Mouse (Mus musculus): ENCODE data around the gene Rem2. TPM values are rescaled to one million over a fixed set of nuclear protein-coding genes. Genes with fewer than 3 reads are reported as not detected.

Rem2 gene
- polyA plus RNA-seq, 1 experiment from 2014 or later: 0.39 TPM

- Histone ChIP-seq H3K4me1 (peaks cover 9% of the 10 kb centered on the region), H3K36me3 (no peaks in the 10 kb centered on the region), H3K4me2 (no peak overlapping the region), H3K27me3 (replicated peaks) (0 out of 2 replicates have a peak, but pooled peaks cover 5% of the 10 kb centered on the region), H3K27ac (no peak overlapping the region), H3K9ac (no peak overlapping the region), H3K9me3 (replicated peaks) (no peaks in the 10 kb centered on the region), H3K4me3 (no peak overlapping the region)
- 54% methylated on average over 11 of the region's 11 CpGs for WGBS (ENCODE audit: insufficient replicate concordance)
- no peak for ATAC-seq
Observed at GRCm38 (mm10) chr14:54454669-54455528, 21.0 kb upstream of the Rem2 start.

DNA sequence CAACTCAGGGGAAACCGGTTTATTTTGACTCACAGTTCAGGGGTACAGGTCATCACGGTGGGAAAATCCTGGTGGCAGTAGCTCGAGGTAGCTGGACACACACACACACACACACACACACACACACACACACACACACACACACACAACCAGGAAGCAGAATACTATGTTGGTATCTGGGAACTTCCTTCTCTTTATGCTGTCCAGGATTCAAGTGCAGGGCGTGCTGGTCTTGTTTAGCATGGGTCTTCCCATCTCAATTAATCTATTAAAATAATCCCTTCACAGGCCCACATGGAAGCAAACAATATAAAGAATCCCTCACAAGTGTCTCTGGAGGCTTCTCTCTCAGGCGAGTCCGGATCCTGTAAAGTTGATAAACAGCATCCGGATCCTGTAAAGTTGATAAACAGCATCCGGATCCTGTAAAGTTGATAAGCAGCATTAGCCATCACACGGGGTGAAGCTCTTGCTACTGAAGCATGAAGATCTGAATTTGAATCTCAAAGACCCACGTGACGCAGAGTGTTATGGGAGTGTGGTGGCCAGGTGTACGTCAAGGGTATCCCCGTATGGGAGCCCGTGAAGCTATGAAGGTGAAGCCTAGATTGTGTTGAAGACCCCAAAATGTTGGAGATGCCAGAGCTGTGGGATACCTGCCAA, 17.9 kb upstream of the Rem2 start:
- no peak for ATAC-seq
- H3K27me3 ChIP-seq (replicated peaks): 0 out of 2 replicates have a peak, but pooled peaks cover 5% of the 10 kb centered on the region
- no peak overlapping the region for H3K27ac ChIP-seq
- H3K9me3 ChIP-seq (replicated peaks): no peaks in the 10 kb centered on the region
- peaks cover 22% of the 10 kb centered on the region for H3K4me1 ChIP-seq
- H3K4me2 ChIP-seq: no peak overlapping the region
- no peak overlapping the region for H3K9ac ChIP-seq
- 69% methylated on average over 13 of the region's 14 CpGs for whole genome bisulfite sequencing (ENCODE audit: insufficient replicate concordance)
- no peaks in the 10 kb centered on the region for H3K36me3 ChIP-seq
- H3K4me3 ChIP-seq: no peak overlapping the region

GRCm38 (mm10) chr14:54462146-54462545, 13.8 kb upstream of the Rem2 start:
- ATAC-seq: no peak
- H3K4me3 ChIP-seq: no peak overlapping the region

GRCm38 (mm10) chr14:54463108-54463958, 12.6 kb upstream of the Rem2 start:
- Histone ChIP-seq H3K36me3 (peaks cover 29% of the 10 kb centered on the region), H3K27me3 (replicated peaks) (no peaks in the 10 kb centered on the region), H3K9me3 (replicated peaks) (no peaks in the 10 kb centered on the region), H3K4me1 (peaks cover 36% of the 10 kb centered on the region), H3K4me2 (peak overlapping the region; percentile 91), H3K27ac (peak overlapping the region; percentile 94), H3K9ac (peak overlapping the region; percentile 92), H3K4me3 (peak overlapping the region; percentile 89)
- peak; percentile 50 for ATAC-seq
- WGBS (ENCODE audit: insufficient replicate concordance): 8% methylated on average over 12 of the region's 12 CpGs

More at GRCm38 (mm10) chr14:54462146-54462545, 13.8 kb upstream of the Rem2 start:
- H3K4me2 ChIP-seq: no peak overlapping the region
- H3K36me3 ChIP-seq: peaks cover 17% of the 10 kb centered on the region
- H3K4me1 ChIP-seq: peaks cover 36% of the 10 kb centered on the region
- 68% methylated on average over 4 of the region's 4 CpGs for WGBS (ENCODE audit: insufficient replicate concordance)
- H3K9me3 ChIP-seq (replicated peaks): no peaks in the 10 kb centered on the region
- H3K27me3 ChIP-seq (replicated peaks): no peaks in the 10 kb centered on the region
- H3K27ac ChIP-seq: no peak overlapping the region
- H3K9ac ChIP-seq: no peak overlapping the region

GRCm38 (mm10) chr14:54463959-54464292, 12.0 kb upstream of the Rem2 start, which contains the start of gene Lrp10:
Lrp10 (plus strand) TSS chr14:54464137.
- Histone ChIP-seq H3K4me2 (peak within 1 kb of the TSS; percentile 91), H3K36me3 (peaks cover 35% of the 10 kb centered on the region), H3K27me3 (replicated peaks) (no peaks in the 10 kb centered on the region), H3K9ac (peak within 1 kb of the TSS; percentile 92), H3K9me3 (replicated peaks) (no peaks in the 10 kb centered on the region), H3K27ac (peak within 1 kb of the TSS; percentile 94), H3K4me1 (peaks cover 36% of the 10 kb centered on the region), H3K4me3 (peak within 1 kb of the TSS; percentile 89)
- peak; percentile 88 for ATAC-seq
- under 1% methylated on average over 35 of the region's 35 CpGs for WGBS (ENCODE audit: insufficient replicate concordance)

DNA sequence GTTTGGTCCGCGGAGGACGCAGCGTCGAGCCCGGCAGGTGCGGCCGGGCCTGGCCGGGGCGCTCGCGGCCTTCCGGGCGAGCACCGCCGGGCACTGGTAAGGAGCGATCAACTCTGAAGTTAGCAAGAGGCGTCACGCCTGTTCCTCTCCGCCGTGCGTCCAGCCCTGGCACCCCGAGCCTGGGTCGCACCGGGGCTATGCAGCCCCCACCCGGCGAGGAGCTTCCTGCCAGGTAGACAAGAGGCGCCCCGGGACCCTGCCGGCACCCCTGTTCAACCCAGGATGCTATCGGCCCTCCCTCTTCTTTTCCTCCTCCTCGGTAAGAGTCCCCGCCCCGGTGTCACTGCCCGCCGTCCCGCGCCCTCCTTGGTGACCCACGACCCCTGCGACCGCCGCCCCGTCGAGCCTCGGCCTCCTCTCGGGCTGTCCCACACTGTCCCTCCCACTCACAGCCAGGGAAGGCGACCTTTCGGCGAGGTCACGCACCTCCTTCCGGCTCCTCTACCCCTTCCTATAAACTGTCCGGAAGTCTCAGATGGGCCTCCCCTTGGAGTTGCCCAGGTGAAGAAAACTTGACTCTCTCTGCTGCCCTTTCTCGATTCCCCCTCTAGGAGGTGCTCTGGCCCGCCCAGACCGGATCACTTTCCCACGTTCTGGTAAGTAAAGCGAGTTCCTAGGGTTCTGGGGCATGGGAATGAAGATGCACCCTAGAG, 11.5 kb upstream of the Rem2 start:
- Histone ChIP-seq H3K27ac (peak overlapping the region; percentile 94), H3K4me3 (peak overlapping the region; percentile 89), H3K9ac (peak overlapping the region; percentile 92), H3K9me3 (replicated peaks) (no peaks in the 10 kb centered on the region), H3K36me3 (peaks cover 40% of the 10 kb centered on the region), H3K4me1 (peaks cover 36% of the 10 kb centered on the region), H3K4me2 (peak overlapping the region; percentile 91), H3K27me3 (replicated peaks) (no peaks in the 10 kb centered on the region)
- peak; percentile 73 for ATAC-seq
- WGBS (ENCODE audit: insufficient replicate concordance): 1% methylated on average over 56 of the region's 57 CpGs

- peaks cover 19% of the 10 kb centered on the region for H3K27me3 ChIP-seq (replicated peaks)
- no peak overlapping the region for H3K27ac ChIP-seq
- no peak for ATAC-seq
- H3K4me2 ChIP-seq: no peak overlapping the region
- peaks cover 9% of the 10 kb centered on the region for H3K4me1 ChIP-seq
- H3K9me3 ChIP-seq (replicated peaks): no peaks in the 10 kb centered on the region
- 73% methylated on average over 2 of the region's 2 CpGs for WGBS (ENCODE audit: insufficient replicate concordance)
- H3K36me3 ChIP-seq: peaks cover 45% of the 10 kb centered on the region
- H3K9ac ChIP-seq: no peak overlapping the region
- no peak overlapping the region for H3K4me3 ChIP-seq
Observed at GRCm38 (mm10) chr14:54471467-54471866, 4.4 kb upstream of the Rem2 start.

- Histone ChIP-seq H3K27ac (no peak overlapping the region), H3K9ac (no peak overlapping the region), H3K36me3 (peaks cover 33% of the 10 kb centered on the region), H3K27me3 (replicated peaks) (peaks cover 31% of the 10 kb centered on the region), H3K4me3 (no peak overlapping the region), H3K9me3 (replicated peaks) (no peaks in the 10 kb centered on the region), H3K4me1 (peaks cover 12% of the 10 kb centered on the region), H3K4me2 (no peak overlapping the region)
- ATAC-seq: no peak
- 70% methylated on average over 5 of the region's 5 CpGs for WGBS (ENCODE audit: insufficient replicate concordance)
Observed at GRCm38 (mm10) chr14:54472671-54473070, 3.2 kb upstream of the Rem2 start.

DNA sequence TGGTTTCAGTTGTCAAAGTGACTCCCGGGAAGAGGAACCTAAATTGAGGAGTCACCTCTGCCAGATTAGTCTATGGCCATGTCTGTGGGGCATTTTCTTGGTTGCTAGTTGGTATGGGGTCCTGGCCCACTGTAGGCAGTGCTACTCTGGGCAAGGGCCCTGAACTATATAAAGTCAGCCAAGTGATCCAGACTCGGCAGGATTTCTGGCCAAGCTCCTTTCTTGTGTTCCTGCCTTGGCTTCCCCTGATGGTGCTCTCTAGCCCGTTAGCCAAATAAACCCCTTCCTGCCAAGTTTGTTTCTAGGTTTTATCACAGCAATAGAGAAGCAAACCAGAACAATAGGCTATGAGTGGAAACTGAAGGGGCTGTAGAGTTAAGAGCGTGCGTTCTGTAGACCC, 1.2 kb upstream of the Rem2 start:
- Histone ChIP-seq H3K36me3 (peaks cover 12% of the 10 kb centered on the region), H3K9me3 (replicated peaks) (no peaks in the 10 kb centered on the region), H3K9ac (no peak overlapping the region), H3K27me3 (replicated peaks) (peaks cover 52% of the 10 kb centered on the region), H3K4me3 (no peak overlapping the region), H3K4me2 (no peak overlapping the region), H3K4me1 (peaks cover 12% of the 10 kb centered on the region), H3K27ac (no peak overlapping the region)
- 57% methylated on average over 5 of the region's 5 CpGs for WGBS (ENCODE audit: insufficient replicate concordance)
- no peak for ATAC-seq

DNA sequence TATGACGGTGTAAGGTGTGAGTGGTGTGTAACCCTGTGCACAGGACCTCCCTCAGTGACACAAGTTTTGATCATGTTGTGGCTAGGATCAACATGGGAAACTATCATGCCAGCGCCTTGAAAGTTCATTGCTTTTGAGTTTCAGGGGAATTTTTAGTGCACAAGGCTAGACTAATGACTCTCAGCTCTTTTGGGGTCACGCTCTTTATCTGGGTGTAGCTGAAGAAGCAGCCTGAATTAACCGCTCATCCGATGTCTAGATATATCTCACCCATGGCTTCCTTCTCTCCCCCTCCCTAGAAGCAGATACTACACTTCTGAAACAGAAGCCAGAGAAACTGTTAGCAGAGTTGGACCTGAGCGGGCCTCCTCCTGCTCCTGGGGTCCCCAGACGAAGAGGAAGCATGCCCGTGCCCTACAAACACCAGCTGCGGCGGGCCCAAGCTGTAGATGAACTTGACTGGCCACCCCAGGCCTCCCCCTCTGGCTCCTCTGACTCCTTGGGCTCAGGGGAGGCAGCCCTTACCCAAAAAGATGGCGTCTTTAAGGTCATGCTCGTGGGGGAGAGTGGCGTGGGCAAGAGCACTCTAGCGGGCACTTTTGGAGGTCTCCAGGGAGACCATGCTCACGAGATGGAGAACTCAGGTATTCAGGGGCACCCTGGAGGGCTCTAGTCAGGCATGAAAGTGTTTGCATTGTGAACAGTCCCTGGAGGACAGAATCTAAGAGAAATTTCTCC, 1.4 kb downstream of the Rem2 start:
- peaks cover 74% of the 10 kb centered on the region for H3K27me3 ChIP-seq (replicated peaks)

More for the DNA sequence above, 1.4 kb downstream of the Rem2 start:
- WGBS (ENCODE audit: insufficient replicate concordance): 60% methylated on average over 15 of the region's 15 CpGs
- no peak overlapping the region for H3K9ac ChIP-seq
- H3K9me3 ChIP-seq (replicated peaks): no peaks in the 10 kb centered on the region
- H3K27ac ChIP-seq: no peak overlapping the region
- no peaks in the 10 kb centered on the region for H3K36me3 ChIP-seq
- H3K4me3 ChIP-seq: no peak overlapping the region
- H3K4me2 ChIP-seq: no peak overlapping the region
- no peak for ATAC-seq
- H3K4me1 ChIP-seq: peaks cover 12% of the 10 kb centered on the region
